Mouse (Mus musculus): ENCODE measurements around the gene Cd80. TPM values are rescaled to one million over a fixed set of nuclear protein-coding genes. Genes with fewer than 3 reads are reported as not detected.

Cd80 gene
- total and polyA plus RNA-seq, 3 experiments, result 0.04 to 0.38 TPM; not detected in 1

DNA sequence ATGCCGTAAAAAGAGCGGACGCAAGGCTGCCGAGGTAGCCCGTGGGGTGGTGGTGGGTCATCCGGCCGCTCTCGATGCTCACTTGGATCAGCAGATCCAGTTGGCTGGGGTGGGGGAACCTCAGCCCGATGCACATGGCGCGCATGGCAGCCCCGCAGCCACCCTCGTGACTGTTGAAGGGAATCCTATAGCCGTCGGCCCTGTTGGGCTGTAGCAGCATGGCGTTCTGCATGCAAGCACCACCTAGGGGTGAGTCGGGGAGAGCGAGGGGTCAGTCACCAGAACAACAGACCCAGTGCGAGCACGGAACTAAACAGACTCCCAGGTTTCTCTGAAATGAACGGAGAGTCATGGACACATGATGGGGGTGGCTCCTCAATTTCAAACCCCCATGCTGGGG lies 8.0 kb upstream of the Cd80 start:
- Histone ChIP-seq H3K79me2 (ENCODE audit: control insufficient read depth, insufficient read depth, low read length, poor library complexity) (peaks cover 9% of the 10 kb centered on the region), H3K27me3 (ENCODE audit: control insufficient read depth in 1 of 2, insufficient read depth in 2 of 2, low read length in 2 of 2) (no peaks in the 10 kb centered on the region), H3K4me3 (ENCODE audit: control insufficient read depth in 1 of 2, insufficient read depth in 1 of 2, low read depth in 2 of 2, low read length in 2 of 2) (no peak overlapping the region), H3K9ac (ENCODE audit: control insufficient read depth, low read depth, low read length, poor library complexity, severe bottlenecking) (no peak overlapping the region), H3K36me3 (ENCODE audit: control insufficient read depth in 1 of 2, insufficient read depth in 2 of 2, low read length in 2 of 2) (peaks cover 0 to 4% of the 10 kb centered on the region in 2 experiments; a peak in 2 of 4 replicates), H3K27ac (ENCODE audit: control insufficient read depth, low read depth, low read length) (no peak overlapping the region), H3K4me1 (ENCODE audit: control insufficient read depth in 1 of 2, insufficient read depth in 2 of 2, low read length in 2 of 2) (peaks cover 0 to 10% of the 10 kb centered on the region in 2 experiments; a peak in 2 of 4 replicates), H3K9me3 (replicated peaks; ENCODE audit: insufficient read depth, low read length) (no peaks in the 10 kb centered on the region)
- no peak for DNase-seq (ENCODE audit: low read depth, low spot score)
- TF ChIP-seq MEF2A (IDR thresholded peaks at IDR 0.05; ENCODE audit: extremely low read depth, insufficient replicate concordance, low read depth, low read length, poor library complexity, severe bottlenecking), result no peak
- TF ChIP-seq ETS1 (IDR thresholded peaks at IDR 0.05; ENCODE audit: low read depth, low read length), result no peak
- no peak for TF ChIP-seq ZC3H11A (IDR thresholded peaks at IDR 0.05; ENCODE audit: low read depth, low read length)
- no peak for TF ChIP-seq BHLHE40 (IDR thresholded peaks at IDR 0.05; ENCODE audit: borderline replicate concordance, low read depth, low read length)
- TF ChIP-seq HCFC1 (IDR thresholded peaks at IDR 0.05; ENCODE audit: low read depth, low read length), result no peak
- no peak for TF ChIP-seq TBP (IDR thresholded peaks at IDR 0.05; ENCODE audit: low read depth, low read length)
- TF ChIP-seq CTCF (IDR thresholded peaks at IDR 0.05 in 2 of 3, conservative IDR thresholded peaks at IDR 0.05 in 1 of 3; ENCODE audit: control insufficient read depth in 1 of 3, insufficient read depth in 1 of 3, low read depth in 2 of 3, low read length in 3 of 3, poor library complexity in 1 of 3, severe bottlenecking in 1 of 3), result no peak
- no peak for TF ChIP-seq POLR2A (IDR thresholded peaks at IDR 0.05; ENCODE audit: control insufficient read depth in 1 of 2, insufficient read depth in 1 of 2, low read depth in 1 of 2, low read length in 2 of 2, poor library complexity in 1 of 2)
- TF ChIP-seq KAT2A (conservative IDR thresholded peaks at IDR 0.05; ENCODE audit: low read depth, low read length), result no peak
- no peak for TF ChIP-seq ZMIZ1 (IDR thresholded peaks at IDR 0.05; ENCODE audit: low read depth, low read length)
- TF ChIP-seq POLR2AphosphoS2 (IDR thresholded peaks at IDR 0.05; ENCODE audit: low read length), result no peak
- TF ChIP-seq E2F4 (IDR thresholded peaks at IDR 0.05; ENCODE audit: borderline replicate concordance, low read depth, low read length), result no peak
- no peak for TF ChIP-seq EP300 (IDR thresholded peaks at IDR 0.05; ENCODE audit: low read depth in 1 of 2, low read length in 2 of 2)

DNA sequence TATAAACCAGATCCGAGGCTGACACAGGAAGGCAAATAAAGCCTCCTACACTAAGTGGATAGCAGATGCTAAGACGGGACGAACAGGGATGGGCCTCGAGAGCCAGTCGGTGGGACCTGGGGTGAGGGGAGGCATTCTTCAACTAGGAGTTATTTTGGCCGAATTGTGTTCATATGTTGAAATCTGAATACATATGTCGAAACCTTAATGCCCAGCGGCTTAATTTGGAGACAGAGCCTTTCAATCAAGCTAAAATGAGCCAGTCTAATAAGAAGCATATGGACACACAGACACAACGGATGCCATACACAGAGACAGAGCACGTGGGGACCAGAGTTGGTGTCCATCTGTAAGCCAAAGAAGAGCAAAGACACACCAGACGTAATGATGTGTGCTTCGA lies 6.9 kb upstream of the Cd80 start:
- no peak for DNase-seq (ENCODE audit: low read depth, low spot score)
- Histone ChIP-seq H3K36me3 (ENCODE audit: control insufficient read depth in 1 of 2, insufficient read depth in 2 of 2, low read length in 2 of 2) (peaks cover 0 to 5% of the 10 kb centered on the region in 2 experiments; a peak in 3 of 4 replicates), H3K9me3 (replicated peaks; ENCODE audit: insufficient read depth, low read length) (no peaks in the 10 kb centered on the region), H3K27me3 (ENCODE audit: control insufficient read depth in 1 of 2, insufficient read depth in 2 of 2, low read length in 2 of 2) (no peaks in the 10 kb centered on the region), H3K9ac (ENCODE audit: control insufficient read depth, low read depth, low read length, poor library complexity, severe bottlenecking) (no peak overlapping the region), H3K79me2 (ENCODE audit: control insufficient read depth, insufficient read depth, low read length, poor library complexity) (peaks cover 13% of the 10 kb centered on the region), H3K27ac (ENCODE audit: control insufficient read depth, low read depth, low read length) (no peak overlapping the region), H3K4me3 (ENCODE audit: control insufficient read depth in 1 of 2, insufficient read depth in 1 of 2, low read depth in 2 of 2, low read length in 2 of 2) (no peak overlapping the region), H3K4me1 (ENCODE audit: control insufficient read depth in 1 of 2, insufficient read depth in 2 of 2, low read length in 2 of 2) (peaks cover 3 to 10% of the 10 kb centered on the region in 2 experiments; a peak in 3 of 4 replicates)
- TF ChIP-seq SIN3A (IDR thresholded peaks at IDR 0.05; ENCODE audit: low read length), result no peak
- TF ChIP-seq E2F4 (IDR thresholded peaks at IDR 0.05; ENCODE audit: borderline replicate concordance, low read depth, low read length), result no peak
- no peak for TF ChIP-seq MAZ (IDR thresholded peaks at IDR 0.05; ENCODE audit: low read depth, low read length)
- no peak for TF ChIP-seq KAT2A (conservative IDR thresholded peaks at IDR 0.05; ENCODE audit: low read depth, low read length)
- TF ChIP-seq POLR2A (IDR thresholded peaks at IDR 0.05; ENCODE audit: control insufficient read depth in 1 of 2, insufficient read depth in 1 of 2, low read depth in 1 of 2, low read length in 2 of 2, poor library complexity in 1 of 2), result no peak
- no peak for TF ChIP-seq RCOR1 (IDR thresholded peaks at IDR 0.05; ENCODE audit: low read depth, low read length)
- no peak for TF ChIP-seq CHD2 (IDR thresholded peaks at IDR 0.05; ENCODE audit: low read length)
- no peak for TF ChIP-seq ZKSCAN1 (IDR thresholded peaks at IDR 0.05; ENCODE audit: low read depth, low read length)
- TF ChIP-seq UBTF (IDR thresholded peaks at IDR 0.05; ENCODE audit: borderline replicate concordance, insufficient read depth, low read depth, low read length), result no peak
- no peak for TF ChIP-seq MEF2A (IDR thresholded peaks at IDR 0.05; ENCODE audit: extremely low read depth, insufficient replicate concordance, low read depth, low read length, poor library complexity, severe bottlenecking)
- no peak for TF ChIP-seq ZNF384 (IDR thresholded peaks at IDR 0.05; ENCODE audit: low read depth, low read length)
- no peak for TF ChIP-seq MAX (IDR thresholded peaks at IDR 0.05; ENCODE audit: low read length)
